Comparison of ENCODE assay signal across 8 mouse cellular contexts in the genomic region with DNA sequence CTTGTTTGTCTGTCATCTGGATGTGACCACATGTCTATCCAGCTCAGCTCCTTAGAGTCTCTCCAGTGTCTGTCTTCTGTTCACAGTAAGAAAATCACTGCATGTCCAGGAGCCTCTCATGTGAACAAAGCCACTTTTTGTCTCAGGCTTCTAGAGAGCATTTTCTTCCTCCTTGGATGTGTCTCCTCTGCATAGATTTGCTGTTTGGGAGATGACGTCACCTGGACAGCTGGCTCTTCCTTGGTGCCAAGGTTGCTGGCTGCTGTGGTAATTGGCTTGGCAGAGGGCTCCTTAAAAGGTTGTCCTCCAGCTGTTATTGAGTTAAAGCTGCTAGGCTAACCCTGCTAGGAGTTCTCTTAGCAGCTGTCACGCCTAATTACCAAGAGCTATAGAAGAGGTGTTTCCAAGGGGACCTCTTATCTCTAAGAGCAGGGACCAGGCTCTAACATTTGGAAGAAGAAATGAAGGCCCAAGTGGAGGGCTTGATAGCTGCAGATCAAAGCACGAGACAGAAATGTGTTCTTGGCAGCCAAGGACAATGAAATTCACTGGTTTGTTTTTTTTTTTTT. TPM values are rescaled to one million over a fixed set of nuclear protein-coding genes. Genes with fewer than 3 reads are reported as not detected.
DNase-seq lines count a peak whose midpoint lies in the region; ATAC-seq and TF ChIP-seq lines count a peak whose summit lies in the region.

No protein-coding gene starts in this region.

- no peak for ATAC-seq in cerebellum, adult (ENCODE audit: insufficient number of reproducible peaks, low FRiP score, low TSS enrichment)
- ATAC-seq in hindbrain, embryonic 14.5 days (ENCODE audit: low FRiP score) = peak; percentile 90
- peak; percentile 86 for ATAC-seq in midbrain, embryonic 16.5 days

- no peak for TF ChIP-seq CTCF in cerebellum, adult 2 months (IDR thresholded peaks at IDR 0.05; ENCODE audit: borderline replicate concordance, insufficient read depth, low read depth, low read length)

- DNase-seq in cerebellum, adult 2 months = peak; percentile 49 to 65
- peak; percentile 83 for DNase-seq in adrenal gland, postnatal 14 days
- DNase-seq in frontal cortex, postnatal 36 days (ENCODE audit: low spot score in 2 of 2) = peak; percentile 31 to 40
- DNase-seq in hindbrain, embryonic 14.5 days (ENCODE audit: low spot score) = peak; percentile 78
- peak; percentile 33 for DNase-seq in liver
- DNase-seq in urinary bladder, postnatal 36 days (ENCODE audit: low spot score in 2 of 2) = peak; percentile 33 to 71

- TF ChIP-seq POLR2A in cerebellum, adult 2 months (IDR thresholded peaks at IDR 0.05; ENCODE audit: borderline replicate concordance, insufficient read depth, low read length) = no peak

- H3K9me3 ChIP-seq in hindbrain, embryonic 14.5 days (ENCODE audit: control insufficient read depth, low read length) = no peaks in the 10 kb centered on the region
- H3K9me3 ChIP-seq in midbrain, embryonic 16.5 days (replicated peaks; ENCODE audit: control insufficient read depth, low read length, poor library complexity, severe bottlenecking) = no peaks in the 10 kb centered on the region

- no peak overlapping the region for H3K9ac ChIP-seq in hindbrain, embryonic 14.5 days
- H3K9ac ChIP-seq in midbrain, embryonic 16.5 days (ENCODE audit: low read depth, low read length) = no peak overlapping the region

- no peak overlapping the region for H3K27ac ChIP-seq in cerebellum, adult 2 months (ENCODE audit: insufficient read depth, low read length)
- peak overlapping the region; percentile 80 for H3K27ac ChIP-seq in hindbrain, embryonic 14.5 days
- H3K27ac ChIP-seq in midbrain, embryonic 16.5 days (ENCODE audit: low read length) = peak overlapping the region; percentile 66

- no peak overlapping the region for H3K4me2 ChIP-seq in hindbrain, embryonic 14.5 days (replicated peaks)
- no peak overlapping the region for H3K4me2 ChIP-seq in midbrain, embryonic 16.5 days (ENCODE audit: low read length)

- no peaks in the 10 kb centered on the region for H3K27me3 ChIP-seq in cerebellum, adult 2 months (ENCODE audit: control insufficient read depth, insufficient read depth, low read length)
- H3K27me3 ChIP-seq in hindbrain, embryonic 14.5 days (ENCODE audit: control insufficient read depth, insufficient read depth, low read length) = no peaks in the 10 kb centered on the region
- no peaks in the 10 kb centered on the region for H3K27me3 ChIP-seq in midbrain, embryonic 16.5 days (ENCODE audit: control insufficient read depth, insufficient read depth, low read depth, low read length)

- 27% methylated on average over 3 of the region's 3 CpGs for WGBS in cerebellum, adult 2 months
- WGBS in hindbrain, embryonic 14.5 days = 20% methylated on average over 3 of the region's 3 CpGs
- 14% methylated on average over 3 of the region's 3 CpGs for WGBS in midbrain, embryonic 16.5 days

- peaks cover 16% of the 10 kb centered on the region for H3K4me1 ChIP-seq in cerebellum, adult 2 months (ENCODE audit: control insufficient read depth, insufficient read depth, low read length)
- peaks cover 7% of the 10 kb centered on the region; the same call in 1 of the 2 replicates for H3K4me1 ChIP-seq in hindbrain, embryonic 14.5 days (replicated peaks; ENCODE audit: control insufficient read depth, insufficient read depth, low read length)
- peaks cover 10% of the 10 kb centered on the region; the same call in 1 of the 2 replicates for H3K4me1 ChIP-seq in midbrain, embryonic 16.5 days (ENCODE audit: control insufficient read depth, insufficient read depth, low read length)

- H3K36me3 ChIP-seq in hindbrain, embryonic 14.5 days (replicated peaks; ENCODE audit: control insufficient read depth, insufficient read depth) = no peaks in the 10 kb centered on the region
- H3K36me3 ChIP-seq in midbrain, embryonic 16.5 days (ENCODE audit: control insufficient read depth, insufficient read depth, low read length) = no peaks in the 10 kb centered on the region

- H3K4me3 ChIP-seq in cerebellum, adult 2 months (replicated peaks; ENCODE audit: insufficient read depth, low read depth, low read length) = no peak overlapping the region
- H3K4me3 ChIP-seq in hindbrain, embryonic 14.5 days (replicated peaks; ENCODE audit: low read length) = no peak overlapping the region
- H3K4me3 ChIP-seq in midbrain, embryonic 16.5 days (ENCODE audit: low read depth, low read length) = no peak overlapping the region

RNA-seq across cellular contexts. Expression of gene Kat2b, which starts 29.7 kb away (rescaled TPM):
- polyA plus RNA-seq in cerebellum, adult 2 months (2012; rRNA removed) = 40.5 and 43.4 TPM in 2 replicates
- 65.7 and 67.0 TPM in 2 replicates for total RNA-seq in adrenal gland, postnatal 14 days (2021)
- polyA plus RNA-seq in hindbrain, embryonic 14.5 days (2014; fragmentation: Nextera tagmentation; extraction: Ambion mirVana) = 8.2 and 8.5 TPM in 2 replicates
- polyA plus RNA-seq in midbrain, embryonic 16.5 days (2015; fragmentation: Nextera tagmentation; extraction: Ambion mirVana) = 7.2 and 8.7 TPM in 2 replicates

RNA-seq across cellular contexts. Expression of gene Pp2d1, which starts 57.1 kb away (rescaled TPM):
- not detected in 2 replicates for polyA plus RNA-seq in cerebellum, adult 2 months (2012; rRNA removed)
- total RNA-seq in adrenal gland, postnatal 14 days (2021) = not detected in 2 replicates
- 0.48 and 0.60 TPM in 2 replicates for polyA plus RNA-seq in hindbrain, embryonic 14.5 days (2014; fragmentation: Nextera tagmentation; extraction: Ambion mirVana)
- polyA plus RNA-seq in midbrain, embryonic 16.5 days (2015; fragmentation: Nextera tagmentation; extraction: Ambion mirVana) = 0.46 and 0.50 TPM in 2 replicates

Comparison
In these comparisons a context has a peak if more than half of its experiments do, and no peak if none do; other contexts are left out.
1. DNase-seq: peak in every context shown above with its lines; median percentile 83 in adrenal gland, postnatal 14 days; 78 in hindbrain, embryonic 14.5 days; 57 in cerebellum, adult 2 months; 52 in urinary bladder, postnatal 36 days; 36 in frontal cortex, postnatal 36 days; 33 in liver.